Mouse (Mus musculus) forebrain, postnatal 0 days (tissue): ENCODE data around the gene Gm379. TPM values are rescaled to one million over a fixed set of nuclear protein-coding genes. Genes with fewer than 3 reads are reported as not detected.

Source experiments
- ATAC-seq: fragments of 200-750 bp; cut with Nextera tagmentation; 2 replicates; pipeline ENCODE4 v1.8.0; 2017; ENCODE audit warnings: mild to moderate bottlenecking, moderate library complexity
- DNase-seq: peaks from one replicate; pipeline ENCODE4 v3.0.0-alpha.2; 2015
- H3K27ac ChIP-seq: fragments of 300-500 bp; sonication (generic); 2 replicates; pipeline ENCODE4 v1.5.1; 2014; ENCODE audit warnings: low read depth, mild to moderate bottlenecking, antibody characterized with exemption, low read length, moderate library complexity, mixed read lengths
- H3K27me3 ChIP-seq: fragments of 300-500 bp; sonication (generic); 2 replicates; pipeline ENCODE4 v1.6.1; 2014; ENCODE audit warnings: mild to moderate bottlenecking, low read length, mixed read lengths; ENCODE audit not compliant: insufficient read depth
- H3K36me3 ChIP-seq: fragments of 300-500 bp; sonication (generic); 2 replicates; pipeline ENCODE4 v1.6.1; 2014; ENCODE audit warnings: mild to moderate bottlenecking, moderate library complexity; ENCODE audit not compliant: insufficient read depth
- H3K4me1 ChIP-seq: fragments of 300-500 bp; sonication (generic); 2 replicates; pipeline ENCODE4 v1.6.1; 2014; ENCODE audit warnings: antibody characterized with exemption; ENCODE audit not compliant: insufficient read depth
- H3K4me2 ChIP-seq: fragments of 300-500 bp; sonication (generic); 2 replicates; pipeline ENCODE4 v1.6.1; 2014; ENCODE audit warnings: low read depth, mild to moderate bottlenecking, moderate library complexity
- H3K4me3 ChIP-seq: fragments of 300-500 bp; sonication (generic); 2 replicates; pipeline ENCODE4 v1.5.1; 2014; ENCODE audit warnings: low read depth, low read length, mixed read lengths
- H3K9ac ChIP-seq: fragments of 300-500 bp; sonication (generic); 2 replicates; pipeline ENCODE4 v1.6.1; 2014; ENCODE audit warnings: mild to moderate bottlenecking
- H3K9me3 ChIP-seq: fragments of 300-500 bp; sonication (generic); 2 replicates; pipeline ENCODE4 v1.6.1; 2016; ENCODE audit warnings: low read length
- CTCF ChIP-seq: sonication (generic); IDR thresholded peaks from 2 replicates; pipeline ENCODE4 v1.5.1; 2016; ENCODE audit warnings: antibody characterized with exemption, control low read depth, low read depth
- WGBS: fragments of 180-500 bp; shearing (Covaris S2); extraction: QIAGEN DNeasy Blood & Tissue Kit; methylation state at CpG from one replicate; pipeline ENCODE4 v1.1.7; 2014; 5-methylcytosine and 5-hydroxymethylcytosine counted together
- polyA plus RNA-seq: library from polyadenylated mRNA; unstranded; fragments of >200 nt; fragmentation: Nextera tagmentation; extraction: Ambion mirVana; gene quantifications from 2 replicates; pipeline ENCODE4 v1.2.1, GENCODE M21; 2015
- total RNA-seq: library from RNA; depleted of rRNA; stranded (reverse); fragments of >200 nt; gene quantifications from 2 replicates; pipeline ENCODE4 v1.2.3, GENCODE M21; 2014; rRNA removed

Gm379 gene
- total RNA-seq: not detected in 2 replicates
- polyA plus RNA-seq: not detected in 2 replicates

DNA sequence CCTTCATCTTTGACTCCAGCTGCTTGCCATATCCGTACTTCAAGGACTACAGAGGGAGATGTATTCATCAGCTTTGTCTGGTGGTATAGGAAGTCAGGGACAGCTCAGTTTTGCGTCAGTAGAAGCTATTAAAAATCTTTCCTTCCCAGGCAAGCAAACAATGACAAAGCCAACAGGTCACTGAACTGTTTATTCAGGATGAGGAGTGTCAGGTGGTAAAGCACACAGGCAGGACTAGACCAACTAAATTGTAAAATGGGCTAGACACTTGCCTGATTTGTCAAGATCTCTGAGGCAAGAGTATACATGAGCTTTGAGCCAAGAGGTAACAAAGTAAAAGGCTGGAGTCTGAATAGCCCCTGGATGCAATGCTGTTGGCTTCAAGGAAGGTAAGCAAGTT is at the start of gene Gm379:
Gene Gm379, minus strand, starts transcription at position 7 of the 400 bp plus-strand sequence.
- H3K9me3 ChIP-seq: no peaks in the 10 kb centered on the region
- 68% methylated on average over 2 of the region's 2 CpGs for WGBS
- H3K36me3 ChIP-seq: no peaks in the 10 kb centered on the region
- H3K4me3 ChIP-seq: no peak within 1 kb of the TSS
- no peak within 1 kb of the TSS for H3K4me2 ChIP-seq
- TF ChIP-seq CTCF: no peak
- no peak within 1 kb of the TSS for H3K9ac ChIP-seq
- no peaks in the 10 kb centered on the region for H3K4me1 ChIP-seq
- ATAC-seq: no peak
- no peak within 1 kb of the TSS for H3K27ac ChIP-seq
- DNase-seq: no peak
- H3K27me3 ChIP-seq: no peaks in the 10 kb centered on the region

DNA sequence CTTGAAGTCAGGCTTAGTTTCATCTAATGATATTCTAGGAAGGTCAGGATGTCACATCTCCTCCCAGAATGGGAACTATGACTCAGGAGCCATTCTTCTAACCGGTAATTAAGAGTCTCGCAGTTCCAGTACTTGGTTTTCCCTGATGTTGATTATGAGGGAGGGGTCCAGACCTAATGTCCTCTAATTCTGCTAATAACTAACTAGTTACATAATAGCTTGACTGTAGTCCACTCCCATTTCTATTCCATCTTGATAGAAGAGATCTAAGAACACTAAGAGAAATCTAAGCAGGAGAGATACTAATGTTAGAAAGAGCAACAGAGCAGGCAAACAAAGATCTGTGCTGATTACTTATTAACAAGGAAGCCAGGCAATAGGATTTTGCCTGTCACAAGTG is 39.6 kb upstream of the Gm379 start:
- WGBS: 78% methylated on average over 2 of the region's 2 CpGs
- Histone ChIP-seq H3K27me3 (no peaks in the 10 kb centered on the region), H3K4me1 (no peaks in the 10 kb centered on the region), H3K9ac (no peak overlapping the region), H3K9me3 (no peaks in the 10 kb centered on the region), H3K4me2 (no peak overlapping the region), H3K27ac (no peak overlapping the region), H3K36me3 (no peaks in the 10 kb centered on the region), H3K4me3 (no peak overlapping the region)
- no peak for TF ChIP-seq CTCF
- DNase-seq (no peak), ATAC-seq (no peak)

DNA sequence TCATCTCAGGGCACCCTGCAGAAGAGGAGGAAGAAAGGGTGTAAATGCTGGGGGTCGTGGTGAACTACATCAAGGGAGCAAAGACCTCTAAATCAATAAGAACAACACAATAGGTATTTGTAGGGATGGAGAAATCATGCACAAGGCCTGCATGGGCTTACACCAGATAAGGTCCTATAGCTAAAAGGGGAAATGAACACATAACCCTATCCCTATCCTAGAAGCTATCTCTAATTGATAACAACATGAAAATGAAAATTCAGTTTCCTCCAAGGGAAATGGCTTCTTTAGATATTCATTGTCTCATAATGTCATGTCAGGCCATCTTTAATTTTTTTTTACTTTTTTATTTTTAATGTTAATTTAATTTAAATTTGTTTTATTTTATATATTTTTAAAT is 4.2 kb upstream of the Gm379 start:
- H3K9ac ChIP-seq: no peak overlapping the region
- no peaks in the 10 kb centered on the region for H3K27me3 ChIP-seq
- ATAC-seq: no peak
- 60% methylated on average over 1 of the region's 1 CpGs for WGBS
- H3K4me2 ChIP-seq: no peak overlapping the region
- H3K36me3 ChIP-seq: no peaks in the 10 kb centered on the region
- no peak for TF ChIP-seq CTCF
- H3K4me3 ChIP-seq: no peak overlapping the region
- no peaks in the 10 kb centered on the region for H3K9me3 ChIP-seq
- no peak for DNase-seq
- no peaks in the 10 kb centered on the region for H3K4me1 ChIP-seq
- no peak overlapping the region for H3K27ac ChIP-seq

DNA sequence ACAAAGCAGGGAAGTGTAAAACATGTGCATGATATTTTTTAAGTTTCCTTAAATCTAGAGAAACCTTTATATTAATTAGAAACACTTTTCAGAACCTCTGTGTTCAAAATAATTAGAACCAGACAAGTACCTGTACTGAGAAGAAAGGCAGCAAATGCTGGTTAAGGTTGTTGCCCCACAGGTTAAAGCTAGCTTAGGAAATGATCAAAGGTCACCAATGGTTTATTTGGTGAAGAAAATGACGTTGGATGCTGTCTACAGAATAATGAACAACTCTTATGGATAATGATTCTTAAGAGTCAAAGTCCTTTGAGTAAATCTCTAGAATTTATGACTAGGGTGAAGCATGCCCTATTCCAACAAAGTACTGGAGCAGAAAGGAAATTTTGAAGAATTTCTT is 42.7 kb downstream of the Gm379 start:
- DNase-seq (no peak), ATAC-seq (no peak)
- Histone ChIP-seq H3K27me3 (no peaks in the 10 kb centered on the region), H3K36me3 (no peaks in the 10 kb centered on the region), H3K27ac (no peak overlapping the region), H3K9me3 (no peaks in the 10 kb centered on the region), H3K4me2 (no peak overlapping the region), H3K9ac (no peak overlapping the region), H3K4me1 (no peaks in the 10 kb centered on the region), H3K4me3 (no peak overlapping the region)
- no peak for TF ChIP-seq CTCF
- 54% methylated on average over 1 of the region's 1 CpGs for whole genome bisulfite sequencing

DNA sequence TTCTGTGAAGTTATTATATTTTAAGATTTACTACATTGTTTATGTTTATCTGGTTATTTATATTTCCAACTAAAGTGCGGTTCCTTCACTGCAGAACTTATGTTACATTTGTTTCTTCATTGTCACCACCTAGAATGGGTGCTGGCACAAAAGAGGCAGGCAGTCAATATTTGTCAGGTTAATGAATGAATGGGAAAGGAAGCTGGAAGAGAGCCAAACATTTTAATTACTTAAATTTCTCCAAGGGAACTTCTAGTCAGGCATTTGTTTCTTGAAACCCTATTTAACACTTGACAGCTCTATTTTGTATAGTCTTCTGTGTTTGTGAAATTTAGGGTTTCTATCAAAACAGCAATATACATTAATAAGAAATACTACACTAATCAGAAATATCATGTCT is 43.8 kb downstream of the Gm379 start:
- no peak for DNase-seq
- no peak overlapping the region for H3K4me2 ChIP-seq
- H3K4me1 ChIP-seq: no peaks in the 10 kb centered on the region
- 52% methylated on average over 1 of the region's 1 CpGs for WGBS
- no peaks in the 10 kb centered on the region for H3K36me3 ChIP-seq
- H3K4me3 ChIP-seq: no peak overlapping the region
- no peak for ATAC-seq
- no peak overlapping the region for H3K9ac ChIP-seq
- H3K27me3 ChIP-seq: no peaks in the 10 kb centered on the region
- no peaks in the 10 kb centered on the region for H3K9me3 ChIP-seq
- TF ChIP-seq CTCF: no peak
- H3K27ac ChIP-seq: no peak overlapping the region

Other genes starting within 250 kb of the Gm379 start
- 5.6 and 6.9 TPM in 2 replicates for gene Brwd3, start 169.5 kb upstream of the Gm379 start, total RNA-seq
- gene Brwd3, start 169.5 kb upstream of the Gm379 start, polyA plus RNA-seq: 1.2 and 2.9 TPM in 2 replicates